Mouse (Mus musculus) layer of hippocampus, adult 8-10 months (tissue): Measurements from ENCODE around the gene Eef1akmt3. TPM values are rescaled to one million over a fixed set of nuclear protein-coding genes. Genes with fewer than 3 reads are reported as not detected.

Experiments
- DNase-seq, 2 experiments: peaks; one replicate each; pipeline ENCODE4 v3.0.0; 2022; ENCODE audit warnings: low spot score in 2 of 2
- total RNA-seq, 4 experiments: library from RNA; stranded (reverse); gene quantifications; 2 replicates each; pipeline ENCODE4 v1.2.4; 2022

Eef1akmt3 gene
- total RNA-seq, 4 experiments from 2014 or later = 0.23 to 0.33 (median 0.31) TPM; not detected in 1

- no peak for DNase-seq
Observed at GRCm38 (mm10) chr10:127054646-127055045, 13.3 kb upstream of the Eef1akmt3 start.

GRCm38 (mm10) chr10:127050119-127050474 is 8.8 kb upstream of the Eef1akmt3 start:
- no peak for DNase-seq

- DNase-seq = no peak
Observed at GRCm38 (mm10) chr10:127049395-127050118, 8.2 kb upstream of the Eef1akmt3 start.

- no peak for DNase-seq
Observed at GRCm38 (mm10) chr10:127048608-127049394, 7.5 kb upstream of the Eef1akmt3 start.

- DNase-seq = no peak
Observed at GRCm38 (mm10) chr10:127047954-127048353, 6.6 kb upstream of the Eef1akmt3 start, which contains the start of gene Cyp27b1. Cyp27b1 (plus strand) TSS chr10:127048250.

- no peak for DNase-seq
Observed at GRCm38 (mm10) chr10:127043187-127043586, 1.9 kb upstream of the Eef1akmt3 start.

GRCm38 (mm10) chr10:127042468-127043115 is 1.3 kb upstream of the Eef1akmt3 start:
- no peak for DNase-seq

GRCm38 (mm10) chr10:127041774-127042338 is 543 bp upstream of the Eef1akmt3 start:
- DNase-seq = peak; percentile 79 to 91

GRCm38 (mm10) chr10:127040569-127041214 is 621 bp downstream of the Eef1akmt3 start:
- DNase-seq = no peak

- DNase-seq = no peak
Observed at GRCm38 (mm10) chr10:127037641-127038040, 3.7 kb downstream of the Eef1akmt3 start.

- DNase-seq = no peak
Observed at GRCm38 (mm10) chr10:127036273-127036672, 5.0 kb downstream of the Eef1akmt3 start.

GRCm38 (mm10) chr10:127033301-127033741 is 8.0 kb downstream of the Eef1akmt3 start:
- no peak for DNase-seq

- peak; percentile 72 to 90 for DNase-seq
Observed at GRCm38 (mm10) chr10:127030336-127031296, 10.7 kb downstream of the Eef1akmt3 start, which contains the start of gene Tsfm. Tsfm (minus strand) TSS chr10:127030840.

- DNase-seq = no peak
Observed at GRCm38 (mm10) chr10:127018422-127018821, 22.9 kb downstream of the Eef1akmt3 start.

GRCm38 (mm10) chr10:127017071-127017470 is 24.2 kb downstream of the Eef1akmt3 start:
- no peak for DNase-seq

GRCm38 (mm10) chr10:127016488-127016887 is 24.8 kb downstream of the Eef1akmt3 start:
- no peak for DNase-seq

- DNase-seq = no peak
Observed at GRCm38 (mm10) chr10:127003806-127004205, 37.5 kb downstream of the Eef1akmt3 start.

GRCm38 (mm10) chr10:127003334-127003733 is 38.0 kb downstream of the Eef1akmt3 start:
- no peak for DNase-seq

GRCm38 (mm10) chr10:127002765-127003164 is 38.5 kb downstream of the Eef1akmt3 start:
- no peak for DNase-seq

- no peak for DNase-seq
Observed at GRCm38 (mm10) chr10:127002056-127002455, 39.3 kb downstream of the Eef1akmt3 start.
